Mouse (Mus musculus): Measurements from ENCODE around the gene Isy1. TPM values are rescaled to one million over a fixed set of nuclear protein-coding genes. Genes with fewer than 3 reads are reported as not detected.

The Isy1 gene
- polyA plus RNA-seq, 1 experiment from 2014 or later, result 21.4 TPM

DNA sequence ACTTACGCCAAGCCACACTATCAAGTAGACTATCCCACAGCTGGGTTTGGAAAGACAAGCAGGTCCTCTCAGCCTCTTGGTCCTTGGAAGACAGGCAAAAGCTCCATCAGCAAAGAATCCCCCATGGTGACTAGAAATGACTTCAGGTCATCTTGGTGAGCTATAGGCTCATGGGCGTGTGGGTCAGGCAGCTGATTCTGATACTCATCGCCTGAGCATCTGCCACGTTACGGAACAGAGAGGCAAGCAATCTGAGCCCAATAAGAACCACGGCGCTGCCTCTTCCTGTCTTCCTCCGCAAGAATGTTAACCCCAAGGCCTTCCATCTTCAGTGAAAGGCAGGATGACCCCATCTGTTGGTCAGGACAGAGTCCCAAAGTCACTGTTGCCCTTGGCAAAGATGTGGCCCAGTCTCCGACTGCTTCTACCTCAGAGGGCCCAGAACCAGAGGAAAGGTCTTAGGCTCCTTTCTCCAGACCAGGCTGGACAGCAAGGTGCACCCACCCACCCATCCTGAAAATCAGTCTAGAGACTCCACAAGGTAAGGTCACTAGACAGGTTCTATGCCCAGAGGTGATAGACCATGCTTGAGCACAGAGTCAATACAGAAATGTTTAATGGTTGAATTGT, 50.2 kb downstream of the Isy1 start:
- DNase-seq (ENCODE audit: low spot score) (no peak), ATAC-seq (no peak)
- TF ChIP-seq EP300 (IDR thresholded peaks at IDR 0.05), result no peak
- TF ChIP-seq CTCF (IDR thresholded peaks at IDR 0.05), result no peak
- WGBS, result 90% methylated on average over 9 of the region's 9 CpGs
- H3K4me3 ChIP-seq (ENCODE audit: low read depth, low read length), result no peak overlapping the region
- no peaks in the 10 kb centered on the region for H3K9me3 ChIP-seq (ENCODE audit: low read length)
- H3K4me2 ChIP-seq (replicated peaks; ENCODE audit: low read depth, low read length), result no peak overlapping the region
- peaks cover 12% of the 10 kb centered on the region for H3K4me1 ChIP-seq (ENCODE audit: insufficient read depth, low read depth, low read length)
- no peak overlapping the region for H3K9ac ChIP-seq (replicated peaks; ENCODE audit: low read depth)
- H3K27me3 ChIP-seq (replicated peaks; ENCODE audit: insufficient read depth, low read length), result no peaks in the 10 kb centered on the region
- H3K27ac ChIP-seq (ENCODE audit: low read length), result no peak overlapping the region
- peaks cover 8% of the 10 kb centered on the region; the same call in 1 of the 2 replicates for H3K36me3 ChIP-seq (ENCODE audit: insufficient read depth, low read length)

DNA sequence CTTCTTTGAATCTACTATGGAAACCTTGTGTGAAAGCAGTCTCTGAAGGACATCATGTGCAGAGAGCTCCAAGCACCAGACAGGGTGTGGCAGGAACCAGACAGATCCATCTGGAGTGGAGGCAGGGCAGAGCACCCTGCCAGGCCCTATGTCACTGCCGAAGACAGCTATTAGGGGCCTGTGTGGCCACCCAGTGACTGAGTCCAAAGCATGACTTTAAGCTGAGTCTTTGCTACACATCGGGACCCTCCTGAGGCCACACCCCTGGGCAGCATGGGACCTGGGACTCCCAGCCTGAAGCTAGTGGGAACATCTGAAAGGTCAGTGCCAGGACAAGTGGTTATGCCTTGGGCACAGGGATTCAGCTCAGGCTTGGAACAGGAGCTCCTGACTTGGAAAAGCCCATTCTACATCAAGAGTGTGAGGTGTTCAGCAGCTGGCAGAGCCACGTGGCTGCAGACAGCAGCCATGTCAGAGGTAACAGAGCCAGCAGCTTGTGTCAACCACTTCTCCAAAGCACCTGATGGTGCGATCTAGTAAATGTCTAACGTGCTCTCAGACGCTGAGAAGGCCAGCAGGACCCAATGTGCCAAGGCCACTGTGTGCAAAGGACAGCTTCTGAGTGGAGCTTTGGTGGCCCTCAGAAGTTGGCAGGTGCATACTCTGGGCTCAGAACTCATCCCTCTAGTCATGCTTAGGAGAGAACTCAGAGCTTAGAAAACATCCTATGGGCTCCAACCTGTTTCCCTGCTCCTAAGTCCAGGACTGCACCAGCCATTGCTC, 51.3 kb downstream of the Isy1 start:
- WGBS, result 66% methylated on average over 6 of the region's 6 CpGs
- TF ChIP-seq EP300 (IDR thresholded peaks at IDR 0.05) (no peak), CTCF (IDR thresholded peaks at IDR 0.05) (no peak)
- DNase-seq (ENCODE audit: low spot score), result no peak
- H3K4me2 ChIP-seq (replicated peaks; ENCODE audit: low read depth, low read length), result no peak overlapping the region
- no peaks in the 10 kb centered on the region for H3K9me3 ChIP-seq (ENCODE audit: low read length)
- peaks cover 4% of the 10 kb centered on the region; the same call in 1 of the 2 replicates for H3K36me3 ChIP-seq (ENCODE audit: insufficient read depth, low read length)
- peak; percentile 32 for ATAC-seq
- H3K9ac ChIP-seq (replicated peaks; ENCODE audit: low read depth), result no peak overlapping the region
- no peak overlapping the region for H3K4me3 ChIP-seq (ENCODE audit: low read depth, low read length)
- H3K27ac ChIP-seq (ENCODE audit: low read length), result no peak overlapping the region
- H3K27me3 ChIP-seq (replicated peaks; ENCODE audit: insufficient read depth, low read length), result no peaks in the 10 kb centered on the region
- peaks cover 12% of the 10 kb centered on the region for H3K4me1 ChIP-seq (ENCODE audit: insufficient read depth, low read depth, low read length)

DNA sequence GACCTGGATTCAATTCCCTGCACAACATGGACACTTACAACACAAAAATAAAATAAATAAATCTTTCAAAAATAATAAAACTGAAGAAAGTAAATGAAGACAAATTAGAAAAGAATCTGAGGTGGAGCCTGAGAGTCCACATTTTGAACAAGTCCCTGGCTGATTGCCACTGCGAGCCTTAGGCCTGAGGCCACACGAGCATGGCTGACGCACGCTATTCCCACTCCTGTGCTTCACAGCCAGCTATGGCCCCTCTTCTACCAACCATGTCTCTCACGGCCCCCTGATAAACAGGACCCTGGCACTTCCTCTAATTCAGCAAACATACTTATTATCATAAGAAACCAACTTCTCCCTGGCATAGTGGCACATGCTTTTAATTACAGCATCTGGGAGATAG, 52.0 kb downstream of the Isy1 start:
- Histone ChIP-seq H3K4me3 (ENCODE audit: low read depth, low read length) (no peak overlapping the region), H3K4me1 (ENCODE audit: insufficient read depth, low read depth, low read length) (peaks cover 12% of the 10 kb centered on the region), H3K4me2 (replicated peaks; ENCODE audit: low read depth, low read length) (no peak overlapping the region), H3K27ac (ENCODE audit: low read length) (no peak overlapping the region), H3K9ac (replicated peaks; ENCODE audit: low read depth) (no peak overlapping the region), H3K27me3 (replicated peaks; ENCODE audit: insufficient read depth, low read length) (no peaks in the 10 kb centered on the region), H3K9me3 (ENCODE audit: low read length) (no peaks in the 10 kb centered on the region), H3K36me3 (ENCODE audit: insufficient read depth, low read length) (no peaks in the 10 kb centered on the region)
- no peak for ATAC-seq
- TF ChIP-seq CTCF (IDR thresholded peaks at IDR 0.05), result no peak
- no peak for TF ChIP-seq EP300 (IDR thresholded peaks at IDR 0.05)
- 66% methylated on average over 5 of the region's 5 CpGs for WGBS
- no peak for DNase-seq (ENCODE audit: low spot score)

DNA sequence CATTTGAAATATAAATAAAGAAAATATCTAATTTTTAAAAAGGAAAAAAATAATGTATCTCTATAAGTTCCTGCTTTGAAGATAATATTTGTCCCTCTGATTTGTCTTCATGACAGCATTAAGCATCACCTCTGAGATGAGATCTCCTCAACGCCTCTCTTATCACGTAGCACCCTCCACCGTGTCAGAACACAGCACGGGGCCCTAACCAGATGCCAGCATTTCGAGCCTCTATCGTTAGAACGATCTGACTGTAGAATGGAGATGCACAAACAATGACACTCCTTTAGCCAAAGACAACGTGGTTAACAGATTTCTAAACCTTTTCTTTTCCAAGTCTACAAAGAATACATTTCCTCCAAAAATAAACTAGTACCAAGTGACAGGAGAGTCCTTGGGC, 54.6 kb downstream of the Isy1 start:
- Histone ChIP-seq H3K36me3 (ENCODE audit: insufficient read depth, low read length) (no peaks in the 10 kb centered on the region), H3K9ac (replicated peaks; ENCODE audit: low read depth) (no peak overlapping the region), H3K4me2 (replicated peaks; ENCODE audit: low read depth, low read length) (no peak overlapping the region), H3K4me1 (ENCODE audit: insufficient read depth, low read depth, low read length) (peaks cover 4% of the 10 kb centered on the region; the same call in 1 of the 2 replicates), H3K27me3 (replicated peaks; ENCODE audit: insufficient read depth, low read length) (no peaks in the 10 kb centered on the region), H3K4me3 (ENCODE audit: low read depth, low read length) (no peak overlapping the region), H3K9me3 (ENCODE audit: low read length) (no peaks in the 10 kb centered on the region), H3K27ac (ENCODE audit: low read length) (no peak overlapping the region)
- 36% methylated on average over 8 of the region's 8 CpGs for WGBS
- TF ChIP-seq EP300 (IDR thresholded peaks at IDR 0.05) (no peak), CTCF (IDR thresholded peaks at IDR 0.05) (no peak)
- no peak for DNase-seq (ENCODE audit: low spot score)
- no peak for ATAC-seq

DNA sequence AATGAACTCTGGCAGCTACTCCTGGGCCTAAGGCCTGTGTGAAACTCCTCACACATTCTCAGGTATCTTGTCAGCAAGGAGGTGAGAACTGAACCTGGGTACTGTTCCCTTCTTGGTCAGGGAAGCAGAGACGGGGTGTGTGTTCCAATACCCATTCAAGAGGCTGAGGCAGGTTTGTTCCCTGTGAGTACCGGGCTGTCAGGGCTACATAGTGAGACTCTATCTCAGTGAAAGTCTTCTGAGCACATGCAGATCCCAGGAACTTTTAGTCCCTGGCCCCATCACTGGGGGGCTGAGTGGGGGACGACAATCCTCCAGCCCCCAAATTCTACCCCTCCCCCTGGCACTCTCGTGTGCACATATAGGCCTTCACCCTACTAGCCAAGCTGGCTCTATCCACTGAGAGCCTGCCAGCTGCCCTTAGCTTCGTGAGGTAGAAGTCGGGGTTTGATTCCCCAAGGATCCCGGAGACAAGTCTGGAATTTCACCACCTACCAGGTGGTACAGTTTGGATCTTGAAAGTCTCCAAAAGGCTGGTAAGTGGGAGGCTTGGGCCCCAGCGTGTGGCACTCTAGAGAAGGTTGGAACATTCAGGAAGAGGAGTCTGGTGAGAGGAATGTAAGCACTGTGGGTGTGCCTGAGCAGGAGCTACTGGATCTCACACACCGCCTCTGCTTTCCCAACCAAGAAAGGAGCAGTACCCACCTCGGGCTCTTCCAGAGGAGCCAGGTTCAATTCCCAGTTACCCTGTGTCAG, 57.9 kb downstream of the Isy1 start:
- no peak overlapping the region for H3K4me2 ChIP-seq (replicated peaks; ENCODE audit: low read depth, low read length)
- no peaks in the 10 kb centered on the region for H3K27me3 ChIP-seq (replicated peaks; ENCODE audit: insufficient read depth, low read length)
- no peak overlapping the region for H3K9ac ChIP-seq (replicated peaks; ENCODE audit: low read depth)
- H3K36me3 ChIP-seq (ENCODE audit: insufficient read depth, low read length), result no peaks in the 10 kb centered on the region
- H3K4me3 ChIP-seq (ENCODE audit: low read depth, low read length), result no peak overlapping the region
- H3K4me1 ChIP-seq (ENCODE audit: insufficient read depth, low read depth, low read length), result no peaks in the 10 kb centered on the region
- TF ChIP-seq CTCF (IDR thresholded peaks at IDR 0.05) (no peak), EP300 (IDR thresholded peaks at IDR 0.05) (no peak)
- no peak overlapping the region for H3K27ac ChIP-seq (ENCODE audit: low read length)
- H3K9me3 ChIP-seq (ENCODE audit: low read length), result no peaks in the 10 kb centered on the region
- no peak for ATAC-seq
- 70% methylated on average over 10 of the region's 10 CpGs for WGBS
- no peak for DNase-seq (ENCODE audit: low spot score)
